Mouse (Mus musculus): ENCODE data around the gene AI481877. TPM values are rescaled to one million over a fixed set of nuclear protein-coding genes. Genes with fewer than 3 reads are reported as not detected.

Gene AI481877
- total and polyA plus RNA-seq, 2 experiments from 2014 or later = not detected

DNA sequence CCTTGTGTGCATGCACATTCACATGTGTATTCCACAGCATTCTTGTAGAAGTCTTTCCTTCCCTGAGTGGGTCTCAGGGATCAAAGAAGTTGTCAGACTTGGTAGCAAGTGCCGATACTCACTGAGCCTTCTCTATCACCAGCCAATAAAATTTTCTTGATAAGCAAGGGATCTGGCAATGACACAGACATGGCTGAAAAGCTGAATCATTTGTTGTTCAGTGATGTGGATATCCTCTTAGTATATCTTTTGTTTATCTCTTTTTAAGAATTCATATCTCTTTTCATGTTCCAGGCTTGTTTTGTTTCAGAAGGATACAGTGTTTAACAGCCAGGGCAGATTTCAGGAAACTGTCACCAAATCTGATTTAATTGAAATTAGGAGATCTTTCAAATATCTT, 140.1 kb downstream of the AI481877 start:
- H3K4me2 ChIP-seq (ENCODE audit: low read depth) = no peak overlapping the region
- H3K4me3 ChIP-seq (ENCODE audit: low read depth, low read length) = no peak overlapping the region
- no peak overlapping the region for H3K27ac ChIP-seq (ENCODE audit: low read depth, low read length)
- no peaks in the 10 kb centered on the region for H3K27me3 ChIP-seq (ENCODE audit: insufficient read depth, low read length)
- no peak overlapping the region for H3K9ac ChIP-seq
- no peaks in the 10 kb centered on the region for H3K9me3 ChIP-seq (ENCODE audit: low read length)
- TF ChIP-seq CTCF (IDR thresholded peaks at IDR 0.05; ENCODE audit: low read depth) = no peak
- ATAC-seq = no peak
- WGBS = 70% methylated on average over 1 of the region's 1 CpGs
- no peak for DNase-seq
- H3K4me1 ChIP-seq (ENCODE audit: insufficient read depth) = 0 out of 2 replicates have a peak, but pooled peaks cover under 1% of the 10 kb centered on the region
- no peaks in the 10 kb centered on the region for H3K36me3 ChIP-seq (ENCODE audit: insufficient read depth)

DNA sequence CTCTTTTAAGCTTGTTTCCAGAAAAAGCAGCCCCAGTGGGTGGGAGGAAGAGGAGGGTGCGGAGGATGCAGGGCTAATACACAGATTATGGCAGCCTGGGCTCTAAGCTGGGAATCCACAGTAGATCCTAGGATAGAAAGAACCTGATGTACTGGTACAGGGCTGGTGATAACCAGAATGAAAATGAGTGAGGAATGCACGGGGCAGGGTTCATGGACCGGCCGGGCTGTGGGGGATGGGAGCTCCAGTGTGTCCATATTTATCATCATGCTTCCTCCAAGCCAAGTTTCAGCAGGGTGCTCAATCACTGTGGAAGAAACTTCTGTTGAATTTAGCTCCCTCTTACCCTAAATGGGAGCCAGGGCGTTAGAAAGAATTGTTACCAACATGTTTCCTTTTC, 141.7 kb downstream of the AI481877 start:
- TF ChIP-seq CTCF (IDR thresholded peaks at IDR 0.05; ENCODE audit: low read depth) = no peak
- Histone ChIP-seq H3K4me3 (ENCODE audit: low read depth, low read length) (no peak overlapping the region), H3K4me2 (ENCODE audit: low read depth) (no peak overlapping the region), H3K27me3 (ENCODE audit: insufficient read depth, low read length) (no peaks in the 10 kb centered on the region), H3K9me3 (ENCODE audit: low read length) (no peaks in the 10 kb centered on the region), H3K9ac (no peak overlapping the region), H3K4me1 (ENCODE audit: insufficient read depth) (no peaks in the 10 kb centered on the region), H3K27ac (ENCODE audit: low read depth, low read length) (no peak overlapping the region), H3K36me3 (ENCODE audit: insufficient read depth) (no peaks in the 10 kb centered on the region)
- 85% methylated on average over 5 of the region's 5 CpGs for WGBS
- DNase-seq (no peak), ATAC-seq (no peak)

- no peak for ATAC-seq
- H3K9me3 ChIP-seq (ENCODE audit: low read length) = no peaks in the 10 kb centered on the region
- no peaks in the 10 kb centered on the region for H3K36me3 ChIP-seq (ENCODE audit: insufficient read depth)
- DNase-seq = no peak
- no peak overlapping the region for H3K4me2 ChIP-seq (ENCODE audit: low read depth)
- H3K4me1 ChIP-seq (ENCODE audit: insufficient read depth) = no peaks in the 10 kb centered on the region
- H3K4me3 ChIP-seq (ENCODE audit: low read depth, low read length) = no peak overlapping the region
- no peak overlapping the region for H3K9ac ChIP-seq
- no peaks in the 10 kb centered on the region for H3K27me3 ChIP-seq (ENCODE audit: insufficient read depth, low read length)
- WGBS = 77% methylated on average over 8 of the region's 8 CpGs
- no peak overlapping the region for H3K27ac ChIP-seq (ENCODE audit: low read depth, low read length)
- no peak for TF ChIP-seq CTCF (IDR thresholded peaks at IDR 0.05; ENCODE audit: low read depth)
These were observed 143.5 kb downstream of the AI481877 start for GRCm38 (mm10) chr4:58995251-58995693.

DNA sequence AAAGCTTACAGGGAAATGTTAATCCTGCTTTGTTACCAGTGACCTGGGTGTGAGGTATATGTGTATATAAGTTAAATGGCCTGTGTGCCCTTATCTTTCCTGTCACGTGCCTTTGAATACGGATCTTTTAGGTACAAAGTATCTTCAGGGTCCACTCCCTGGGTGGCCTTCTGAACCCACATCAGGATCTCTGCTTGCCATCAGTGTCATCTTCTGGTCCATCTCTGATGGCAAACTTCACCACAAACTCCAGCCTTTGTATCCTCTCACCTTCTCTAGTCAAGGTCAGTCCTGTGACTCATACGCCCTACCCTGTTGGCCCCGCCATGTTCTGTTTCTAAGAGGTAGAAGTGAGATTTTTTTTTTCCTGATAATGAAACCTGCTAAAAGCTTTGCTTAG, 144.0 kb downstream of the AI481877 start, which contains the start of gene Dnajc25:
Gene Dnajc25, plus strand, starts transcription at position 301 of the 400 bp plus-strand sequence.
- DNase-seq (no peak), ATAC-seq (no peak)
- no peak for TF ChIP-seq CTCF (IDR thresholded peaks at IDR 0.05; ENCODE audit: low read depth)
- Histone ChIP-seq H3K9ac (no peak within 1 kb of the TSS), H3K36me3 (ENCODE audit: insufficient read depth) (no peaks in the 10 kb centered on the region), H3K9me3 (ENCODE audit: low read length) (no peaks in the 10 kb centered on the region), H3K27me3 (ENCODE audit: insufficient read depth, low read length) (no peaks in the 10 kb centered on the region), H3K27ac (ENCODE audit: low read depth, low read length) (no peak within 1 kb of the TSS), H3K4me3 (ENCODE audit: low read depth, low read length) (no peak within 1 kb of the TSS), H3K4me1 (ENCODE audit: insufficient read depth) (no peaks in the 10 kb centered on the region), H3K4me2 (ENCODE audit: low read depth) (no peak within 1 kb of the TSS)
- WGBS = 91% methylated on average over 4 of the region's 4 CpGs

Other genes starting within 250 kb of the AI481877 start
- gene Ecpas, start 226.2 kb downstream of the AI481877 start, total RNA-seq (2014; rRNA removed) = 64.5 and 81.6 TPM in 2 replicates
- 19.5 and 22.5 TPM in 2 replicates for gene Ecpas, start 226.2 kb downstream of the AI481877 start, polyA plus RNA-seq (2015; fragmentation: Nextera tagmentation; extraction: Ambion mirVana)
- 3.7 and 5.6 TPM in 2 replicates for gene Zkscan16, start 195.4 kb downstream of the AI481877 start, total RNA-seq (2014; rRNA removed)
- 0.44 and 1.5 TPM in 2 replicates for gene Zkscan16, start 195.4 kb downstream of the AI481877 start, polyA plus RNA-seq (2015; fragmentation: Nextera tagmentation; extraction: Ambion mirVana)
- 2.0 and 2.8 TPM in 2 replicates for gene Ptgr1, start 151.9 kb downstream of the AI481877 start, total RNA-seq (2014; rRNA removed)
- gene Ptgr1, start 151.9 kb downstream of the AI481877 start, polyA plus RNA-seq (2015; fragmentation: Nextera tagmentation; extraction: Ambion mirVana) = 3.2 and 3.8 TPM in 2 replicates
- gene Dnajc25, start 143.9 kb downstream of the AI481877 start, total RNA-seq (2014; rRNA removed) = 4.5 and 5.7 TPM in 2 replicates
- 4.6 and 8.5 TPM in 2 replicates for gene Dnajc25, start 143.9 kb downstream of the AI481877 start, polyA plus RNA-seq (2015; fragmentation: Nextera tagmentation; extraction: Ambion mirVana)
- not detected in 2 replicates for gene Gm20503, start 135.8 kb downstream of the AI481877 start, total RNA-seq (2014; rRNA removed)
- 8.6 and 11.8 TPM in 2 replicates for gene Gm20503, start 135.8 kb downstream of the AI481877 start, polyA plus RNA-seq (2015; fragmentation: Nextera tagmentation; extraction: Ambion mirVana)
- gene Gng10, start 103.9 kb downstream of the AI481877 start, total RNA-seq (2014; rRNA removed) = 158 and 219 TPM in 2 replicates
- gene Gng10, start 103.9 kb downstream of the AI481877 start, polyA plus RNA-seq (2015; fragmentation: Nextera tagmentation; extraction: Ambion mirVana) = 315 and 342 TPM in 2 replicates
- 52.7 and 66.4 TPM in 2 replicates for gene Ugcg, start 50.3 kb upstream of the AI481877 start, total RNA-seq (2014; rRNA removed)
- gene Ugcg, start 50.3 kb upstream of the AI481877 start, polyA plus RNA-seq (2015; fragmentation: Nextera tagmentation; extraction: Ambion mirVana) = 12.9 and 18.5 TPM in 2 replicates